ENCODE assay signal across 15 mouse cellular contexts in genomic region chr4:65699743-65700361, GRCm38 (mm10).
DNase-seq lines count a peak whose midpoint lies in the region; ATAC-seq and TF ChIP-seq lines count a peak whose summit lies in the region.
"Had no signal": no experiment of that assay in that cellular context is flagged by ENCODE, and none has a peak within 500 bp of the region (broad histone marks: within the 10 kb centered on the region; RNA-seq: fewer than 3 reads in every experiment).

No protein-coding gene starts in this region.

- TF ChIP-seq CTCF in midbrain, postnatal 0 days (IDR thresholded peaks at IDR 0.05): no peak
- no peak for TF ChIP-seq CTCF in heart, adult 2 months (IDR thresholded peaks at IDR 0.05)

- no peak overlapping the region for H3K9ac ChIP-seq in kidney, embryonic 15.5 days
- H3K9ac ChIP-seq in forebrain, embryonic 12.5 days: no peak overlapping the region
- H3K9ac ChIP-seq in hindbrain, embryonic 13.5 days: no peak overlapping the region
- H3K9ac ChIP-seq in midbrain, postnatal 0 days (replicated peaks; ENCODE audit: low read length, poor library complexity, severe bottlenecking): no peak overlapping the region
- H3K9ac ChIP-seq in heart, adult 2 months (ENCODE audit: low read depth, low read length): no peak overlapping the region

- H3K4me2 ChIP-seq in kidney, embryonic 15.5 days: no peak overlapping the region
- peak overlapping the region; percentile 11; the same call in 1 of the 2 replicates for H3K4me2 ChIP-seq in forebrain, embryonic 12.5 days
- H3K4me2 ChIP-seq in hindbrain, embryonic 13.5 days: peak overlapping the region; percentile 27; the same call in 1 of the 2 replicates
- no peak overlapping the region for H3K4me2 ChIP-seq in midbrain, postnatal 0 days (ENCODE audit: low read depth, low read length, poor library complexity, severe bottlenecking)

- no peaks in the 10 kb centered on the region for H3K79me2 ChIP-seq in heart, adult 2 months (replicated peaks; ENCODE audit: control insufficient read depth, insufficient read depth, low read length)

- no peaks in the 10 kb centered on the region for H3K36me3 ChIP-seq in kidney, embryonic 15.5 days
- no peaks in the 10 kb centered on the region for H3K36me3 ChIP-seq in forebrain, embryonic 12.5 days (replicated peaks)
- no peaks in the 10 kb centered on the region for H3K36me3 ChIP-seq in hindbrain, embryonic 13.5 days
- no peaks in the 10 kb centered on the region for H3K36me3 ChIP-seq in midbrain, postnatal 0 days (ENCODE audit: insufficient read depth, low read length)
- H3K36me3 ChIP-seq in heart, adult 2 months (ENCODE audit: control insufficient read depth, insufficient read depth, low read length): no peaks in the 10 kb centered on the region

- H3K27ac ChIP-seq in kidney, embryonic 15.5 days: no peak overlapping the region
- 0 out of 2 replicates have a peak overlapping the region, but pooled peaks have one; percentile 25 for H3K27ac ChIP-seq in forebrain, embryonic 12.5 days
- H3K27ac ChIP-seq in hindbrain, embryonic 13.5 days: peak overlapping the region; percentile 80
- H3K27ac ChIP-seq in midbrain, postnatal 0 days (ENCODE audit: low read depth, low read length): peak overlapping the region; percentile 4; the same call in 1 of the 2 replicates
- no peak overlapping the region for H3K27ac ChIP-seq in heart, adult 2 months
- H3K27ac ChIP-seq: kidney, postnatal 0 days had no signal

- H3K27me3 ChIP-seq in kidney, embryonic 15.5 days: no peaks in the 10 kb centered on the region
- H3K27me3 ChIP-seq in forebrain, embryonic 12.5 days: no peaks in the 10 kb centered on the region
- H3K27me3 ChIP-seq in hindbrain, embryonic 13.5 days: no peaks in the 10 kb centered on the region
- no peaks in the 10 kb centered on the region for H3K27me3 ChIP-seq in midbrain, postnatal 0 days (ENCODE audit: insufficient read depth, low read length)
- H3K27me3 ChIP-seq in heart, adult 2 months (ENCODE audit: control insufficient read depth, insufficient read depth, low read length): no peaks in the 10 kb centered on the region
- H3K27me3 ChIP-seq: megakaryocyte, embryonic 14.5 days had no signal

- H3K9me3 ChIP-seq in kidney, embryonic 15.5 days (replicated peaks): no peaks in the 10 kb centered on the region
- no peaks in the 10 kb centered on the region for H3K9me3 ChIP-seq in forebrain, embryonic 12.5 days
- no peaks in the 10 kb centered on the region for H3K9me3 ChIP-seq in hindbrain, embryonic 13.5 days
- H3K9me3 ChIP-seq in midbrain, postnatal 0 days (ENCODE audit: low read length): no peaks in the 10 kb centered on the region

- 0 out of 2 replicates have a peak, but pooled peaks have one; percentile 36 for ATAC-seq in kidney, embryonic 15.5 days (replicated peaks; ENCODE audit: low FRiP score)
- ATAC-seq in forebrain, embryonic 12.5 days (ENCODE audit: low FRiP score): peak; percentile 96
- ATAC-seq in hindbrain, embryonic 13.5 days (ENCODE audit: low FRiP score): peak; percentile 97
- ATAC-seq in midbrain, postnatal 0 days (ENCODE audit: low FRiP score): peak; percentile 86
- no peak for ATAC-seq in erythroblast, adult 5-6 weeks (replicated peaks; ENCODE audit: low FRiP score, poor library complexity, severe bottlenecking)

- H3K4me3 ChIP-seq in kidney, embryonic 15.5 days (replicated peaks): no peak overlapping the region
- H3K4me3 ChIP-seq in forebrain, embryonic 12.5 days (replicated peaks): no peak overlapping the region
- H3K4me3 ChIP-seq in hindbrain, embryonic 13.5 days: no peak overlapping the region
- no peak overlapping the region for H3K4me3 ChIP-seq in midbrain, postnatal 0 days (ENCODE audit: low read depth, low read length)
- H3K4me3 ChIP-seq in heart, adult 2 months: no peak overlapping the region
- H3K4me3 ChIP-seq: megakaryocyte, embryonic 14.5 days had no signal

- TF ChIP-seq EP300 in heart, adult 2 months (IDR thresholded peaks at IDR 0.05; ENCODE audit: insufficient read depth, low read depth, low read length): no peak

- intact Hi-C loops in heart, adult 2 months (cut with DNase I): no loop called here

- no peak for TF ChIP-seq POLR2A in heart, adult 2 months (IDR thresholded peaks at IDR 0.05; ENCODE audit: insufficient read depth, low read depth, low read length)

- no peaks in the 10 kb centered on the region for H3K4me1 ChIP-seq in kidney, embryonic 15.5 days
- H3K4me1 ChIP-seq in forebrain, embryonic 12.5 days: peaks cover 15% of the 10 kb centered on the region
- H3K4me1 ChIP-seq in hindbrain, embryonic 13.5 days (replicated peaks): peaks cover 20% of the 10 kb centered on the region
- H3K4me1 ChIP-seq in midbrain, postnatal 0 days (ENCODE audit: insufficient read depth, low read length): peaks cover 6% of the 10 kb centered on the region; the same call in 1 of the 2 replicates
- H3K4me1 ChIP-seq in heart, adult 2 months (ENCODE audit: control insufficient read depth, insufficient read depth, low read length): no peaks in the 10 kb centered on the region
- H3K4me1 ChIP-seq: megakaryocyte, embryonic 14.5 days had no signal

- WGBS in kidney, embryonic 15.5 days: 58% methylated on average over 8 of the region's 8 CpGs
- WGBS in forebrain, embryonic 12.5 days: 32% methylated on average over 8 of the region's 8 CpGs
- 17% methylated on average over 8 of the region's 8 CpGs for WGBS in hindbrain, embryonic 13.5 days
- 25% methylated on average over 8 of the region's 8 CpGs for WGBS in midbrain, postnatal 0 days
- 84% methylated on average over 8 of the region's 8 CpGs for WGBS in heart, adult 2 months

- DNase-seq in kidney, adult 18-20 months: no peak
- peak; percentile 62 for DNase-seq in midbrain, postnatal 0 days (ENCODE audit: low spot score)
- DNase-seq in lung, postnatal 10 days: no peak
- no peak for DNase-seq in heart, adult 2 months
- DNase-seq: adrenal gland, postnatal 10 days; heart, adult 11 months; heart, postnatal 36 days; lung, adult 18-20 months; thymus, postnatal 36 days had no signal

Comparison
In these comparisons a context has a peak if more than half of its experiments do, and no peak if none do; other contexts are left out.
1. H3K27ac ChIP-seq: peak in forebrain, embryonic 12.5 days (single experiment), hindbrain, embryonic 13.5 days (single experiment) and midbrain, postnatal 0 days (single experiment); none in kidney, embryonic 15.5 days (single experiment) and heart, adult 2 months (single experiment).
2. H3K4me2 ChIP-seq: peak in forebrain, embryonic 12.5 days (single experiment) and hindbrain, embryonic 13.5 days (single experiment); none in kidney, embryonic 15.5 days (single experiment) and midbrain, postnatal 0 days (single experiment).